Mouse (Mus musculus) liver, postnatal 0 days (tissue): ENCODE results near the gene Gm20594.

Experiments used
- CTCF ChIP-seq: sonication (generic); IDR thresholded peaks from 2 replicates; pipeline ENCODE4 v1.5.1; 2016; ENCODE audit warnings: antibody characterized with exemption, low read depth
- EP300 ChIP-seq: IDR thresholded peaks from 2 replicates; pipeline ENCODE4 v1.6.1; 2016; ENCODE audit warnings: antibody characterized with exemption, low read depth, mild to moderate bottlenecking

DNA sequence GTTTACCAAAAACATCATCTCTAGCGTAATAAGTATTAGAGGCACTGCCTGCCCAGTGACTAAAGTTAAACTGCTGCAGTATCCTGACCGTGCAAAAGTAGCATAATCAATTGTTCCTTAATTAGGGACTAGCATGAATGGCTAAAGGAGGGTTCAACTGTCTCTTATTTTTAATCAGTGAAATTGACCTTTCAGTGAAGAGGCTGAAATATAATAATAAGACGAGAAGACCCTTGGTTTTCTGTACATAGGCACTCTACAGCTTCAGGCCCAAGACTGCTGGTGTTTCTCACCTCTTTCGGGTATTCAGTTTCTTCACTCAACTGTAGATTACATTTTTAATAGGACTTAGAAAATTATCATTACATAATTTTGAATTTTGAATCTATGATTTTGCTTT is 398 bp downstream of the Gm20594 start:
- TF ChIP-seq EP300: no peak
- TF ChIP-seq CTCF: no peak
